Mouse (Mus musculus): ENCODE measurements around the gene Car5b.
A peak's percentile ranks its signal among the peaks of the same experiment; 100 is the strongest.

Car5b gene

GRCm38 (mm10) chrX:163958467-163958875 lies 69.3 kb downstream of the Car5b start, which contains the start of gene Zrsr2:
TSS of gene Zrsr2 (minus strand) at chrX:163958661.
- peak; percentile 76 for DNase-seq (ENCODE audit: low read depth, low spot score)

- DNase-seq (ENCODE audit: low read depth, low spot score) = peak; percentile 21
Observed at GRCm38 (mm10) chrX:163957803-163958466, 69.9 kb downstream of the Car5b start.

- no peak for DNase-seq (ENCODE audit: low read depth, low spot score)
Observed at GRCm38 (mm10) chrX:163957381-163957780, 70.4 kb downstream of the Car5b start.

- no peak for DNase-seq (ENCODE audit: low read depth, low spot score)
Observed at GRCm38 (mm10) chrX:163951618-163952017, 76.2 kb downstream of the Car5b start.

- DNase-seq (ENCODE audit: low read depth, low spot score) = no peak
Observed at GRCm38 (mm10) chrX:163944381-163944780, 83.4 kb downstream of the Car5b start.

GRCm38 (mm10) chrX:163938587-163938986 lies 89.2 kb downstream of the Car5b start:
- DNase-seq (ENCODE audit: low read depth, low spot score) = peak; percentile 62

- no peak for DNase-seq (ENCODE audit: low read depth, low spot score)
Observed at GRCm38 (mm10) chrX:163934731-163935130, 93.1 kb downstream of the Car5b start.

- no peak for DNase-seq (ENCODE audit: low read depth, low spot score)
Observed at GRCm38 (mm10) chrX:163929550-163929949, 98.2 kb downstream of the Car5b start.
